Comparison of ENCODE assay signal across 9 mouse cellular contexts in genomic region chr2:110191965-110192701, GRCm38 (mm10).
DNase-seq lines count a peak whose midpoint lies in the region; ATAC-seq and TF ChIP-seq lines count a peak whose summit lies in the region.
"Had no signal": no experiment of that assay in that cellular context is flagged by ENCODE, and none has a peak within 500 bp of the region (broad histone marks: within the 10 kb centered on the region; RNA-seq: fewer than 3 reads in every experiment).

No protein-coding gene starts in this region.

- H3K36me3 ChIP-seq in embryonic facial prominence, embryonic 14.5 days (ENCODE audit: control insufficient read depth, insufficient read depth, low read length): no peaks in the 10 kb centered on the region
- no peaks in the 10 kb centered on the region for H3K36me3 ChIP-seq in heart, embryonic 15.5 days
- no peaks in the 10 kb centered on the region for H3K36me3 ChIP-seq in kidney, postnatal 0 days (ENCODE audit: insufficient read depth, low read length)
- no peaks in the 10 kb centered on the region for H3K36me3 ChIP-seq in stomach, postnatal 0 days (ENCODE audit: control insufficient read depth, insufficient read depth, low read length)

- no peaks in the 10 kb centered on the region for H3K27me3 ChIP-seq in embryonic facial prominence, embryonic 14.5 days (replicated peaks; ENCODE audit: control insufficient read depth, insufficient read depth, low read length)
- H3K27me3 ChIP-seq in heart, embryonic 15.5 days: 0 out of 2 replicates have a peak, but pooled peaks cover 2% of the 10 kb centered on the region
- H3K27me3 ChIP-seq in kidney, postnatal 0 days (ENCODE audit: insufficient read depth, low read length): no peaks in the 10 kb centered on the region
- H3K27me3 ChIP-seq in stomach, postnatal 0 days (ENCODE audit: control insufficient read depth, insufficient read depth, low read length): no peaks in the 10 kb centered on the region
- H3K27me3 ChIP-seq: megakaryocyte, embryonic 14.5 days had no signal

- peak overlapping the region; percentile 78 for H3K27ac ChIP-seq in embryonic facial prominence, embryonic 14.5 days (replicated peaks; ENCODE audit: low read depth, low read length)
- H3K27ac ChIP-seq in heart, embryonic 15.5 days: peak overlapping the region; percentile 87
- peak overlapping the region; percentile 88 for H3K27ac ChIP-seq in kidney, postnatal 0 days
- peak overlapping the region; percentile 58 for H3K27ac ChIP-seq in stomach, postnatal 0 days (replicated peaks)

- peak; percentile 37; the same call in 1 of the 2 replicates for TF ChIP-seq CTCF in kidney, postnatal 0 days (IDR thresholded peaks at IDR 0.05; ENCODE audit: low read depth)
- no peak for TF ChIP-seq CTCF in stomach, postnatal 0 days (IDR thresholded peaks at IDR 0.05; ENCODE audit: low read depth)

- peaks cover 28% of the 10 kb centered on the region for H3K4me1 ChIP-seq in embryonic facial prominence, embryonic 14.5 days (ENCODE audit: control insufficient read depth, insufficient read depth, low read length)
- peaks cover 33% of the 10 kb centered on the region for H3K4me1 ChIP-seq in heart, embryonic 15.5 days (replicated peaks)
- H3K4me1 ChIP-seq in kidney, postnatal 0 days (replicated peaks; ENCODE audit: insufficient read depth, low read length): peaks cover 15% of the 10 kb centered on the region
- H3K4me1 ChIP-seq in stomach, postnatal 0 days (replicated peaks; ENCODE audit: control insufficient read depth, insufficient read depth): 0 out of 2 replicates have a peak, but pooled peaks cover 2% of the 10 kb centered on the region
- H3K4me1 ChIP-seq: megakaryocyte, embryonic 14.5 days had no signal

- peak; percentile 90 for ATAC-seq in embryonic facial prominence, embryonic 14.5 days (ENCODE audit: low read depth)
- ATAC-seq in heart, embryonic 15.5 days (replicated peaks; ENCODE audit: insufficient number of reproducible peaks, insufficient read depth, low FRiP score, low read depth): peak; percentile 65
- peak; percentile 79 for ATAC-seq in kidney, postnatal 0 days (replicated peaks; ENCODE audit: low FRiP score, low read depth)
- peak; percentile 93 for ATAC-seq in stomach, postnatal 0 days (ENCODE audit: low FRiP score, low TSS enrichment)

- 30% methylated on average over 15 of the region's 15 CpGs for WGBS in embryonic facial prominence, embryonic 14.5 days
- WGBS in heart, embryonic 15.5 days: 33% methylated on average over 15 of the region's 15 CpGs
- 6% methylated on average over 15 of the region's 15 CpGs for WGBS in kidney, postnatal 0 days
- WGBS in stomach, postnatal 0 days: 21% methylated on average over 15 of the region's 15 CpGs

- TF ChIP-seq EP300 in stomach, postnatal 0 days (optimal IDR thresholded peaks at IDR 0.05): no peak

- no peak overlapping the region for H3K4me3 ChIP-seq in embryonic facial prominence, embryonic 14.5 days (ENCODE audit: low read depth, low read length)
- H3K4me3 ChIP-seq in heart, embryonic 15.5 days: 0 out of 2 replicates have a peak overlapping the region, but pooled peaks have one; percentile 10
- H3K4me3 ChIP-seq in kidney, postnatal 0 days (replicated peaks; ENCODE audit: low read depth, low read length): no peak overlapping the region
- H3K4me3 ChIP-seq in stomach, postnatal 0 days (ENCODE audit: low read depth, low read length): no peak overlapping the region
- H3K4me3 ChIP-seq: megakaryocyte, embryonic 14.5 days had no signal

- peak; percentile 87 to 94 for DNase-seq in adrenal gland, adult (ENCODE audit: inconsistent age in 2 of 2, low spot score in 1 of 2)
- DNase-seq in embryonic facial prominence, embryonic 14.5 days (ENCODE audit: low spot score): peak; percentile 96
- DNase-seq in kidney, postnatal 0 days (ENCODE audit: low spot score): peak; percentile 99
- DNase-seq in lung, postnatal 4 days: peak; percentile 54 to 69
- peak; percentile 91 for DNase-seq in stomach, postnatal 0 days (ENCODE audit: low spot score)
- no peak for DNase-seq in cerebellum, postnatal 14 days
- no peak for DNase-seq in frontal cortex, postnatal 10 days (ENCODE audit: low spot score in 2 of 2)

- no peak overlapping the region; the same call in 1 of the 2 replicates for H3K9ac ChIP-seq in embryonic facial prominence, embryonic 14.5 days (ENCODE audit: low read depth, low read length)
- H3K9ac ChIP-seq in heart, embryonic 15.5 days: 0 out of 2 replicates have a peak overlapping the region, but pooled peaks have one; percentile 13
- H3K9ac ChIP-seq in kidney, postnatal 0 days (ENCODE audit: low read depth, low read length): no peak overlapping the region
- H3K9ac ChIP-seq in stomach, postnatal 0 days (ENCODE audit: low read length): no peak overlapping the region

- peak overlapping the region; percentile 35 for H3K4me2 ChIP-seq in embryonic facial prominence, embryonic 14.5 days (ENCODE audit: low read depth, low read length)
- peak overlapping the region; percentile 46 for H3K4me2 ChIP-seq in heart, embryonic 15.5 days
- peak overlapping the region; percentile 25 for H3K4me2 ChIP-seq in kidney, postnatal 0 days (ENCODE audit: low read length)
- H3K4me2 ChIP-seq in stomach, postnatal 0 days (replicated peaks; ENCODE audit: low read depth): peak overlapping the region; percentile 40

- no peaks in the 10 kb centered on the region for H3K9me3 ChIP-seq in embryonic facial prominence, embryonic 14.5 days (ENCODE audit: control insufficient read depth, low read length)
- H3K9me3 ChIP-seq in heart, embryonic 15.5 days (replicated peaks): no peaks in the 10 kb centered on the region
- no peaks in the 10 kb centered on the region for H3K9me3 ChIP-seq in kidney, postnatal 0 days (replicated peaks; ENCODE audit: low read length)
- H3K9me3 ChIP-seq in stomach, postnatal 0 days (ENCODE audit: control insufficient read depth, low read length): no peaks in the 10 kb centered on the region
- H3K9me3 ChIP-seq: megakaryocyte, embryonic 14.5 days had no signal

Comparison
In these comparisons a context has a peak if more than half of its experiments do, and no peak if none do; other contexts are left out.
1. DNase-seq: peak in adrenal gland, adult (2 of 2), embryonic facial prominence, embryonic 14.5 days (single experiment), kidney, postnatal 0 days (single experiment), lung, postnatal 4 days (2 of 2) and stomach, postnatal 0 days (single experiment); none in cerebellum, postnatal 14 days (0 of 2) and frontal cortex, postnatal 10 days (0 of 2).
2. Peak in every context shown above with its lines, with median percentiles within 50 percentile points of each other: ATAC-seq, H3K27ac ChIP-seq and H3K4me2 ChIP-seq.